Mouse (Mus musculus) C2C12 (cell line): Measurements from ENCODE around the gene Tekt1.

Experiments
- CEBPB ChIP-seq: IDR thresholded peaks from one replicate; pipeline ENCODE4 v1.6.1; 2011; ENCODE audit warnings: low read depth, mild to moderate bottlenecking, control low read depth, moderate library complexity
- CTCF ChIP-seq: IDR thresholded peaks from one replicate; pipeline ENCODE4 v1.5.1; 2011; ENCODE audit not compliant: control insufficient read depth, insufficient read depth, insufficient read length

DNA sequence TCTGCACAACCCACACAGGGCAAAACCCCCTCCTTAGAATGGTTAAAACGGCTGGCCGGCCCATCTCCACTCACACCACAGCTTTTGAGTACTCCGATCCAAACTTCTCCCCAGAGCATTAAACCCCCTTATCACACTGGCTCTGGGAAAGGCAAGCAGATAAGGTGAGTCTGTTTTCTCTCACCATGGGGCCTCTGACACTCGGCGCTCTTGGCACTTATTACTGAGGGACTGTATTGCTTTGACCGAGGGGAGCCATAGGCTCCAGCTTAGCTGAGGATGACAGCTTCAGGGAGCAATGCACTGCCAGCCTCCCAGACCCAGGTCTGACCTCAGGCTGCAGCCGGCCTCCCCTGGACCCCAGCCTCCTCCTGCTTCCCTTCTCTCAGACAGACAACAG lies 45.3 kb upstream of the Tekt1 start:
- TF ChIP-seq CTCF: no peak
- TF ChIP-seq CEBPB: no peak
